Mouse (Mus musculus): Measurements from ENCODE around the gene Atg4c.

DNA sequence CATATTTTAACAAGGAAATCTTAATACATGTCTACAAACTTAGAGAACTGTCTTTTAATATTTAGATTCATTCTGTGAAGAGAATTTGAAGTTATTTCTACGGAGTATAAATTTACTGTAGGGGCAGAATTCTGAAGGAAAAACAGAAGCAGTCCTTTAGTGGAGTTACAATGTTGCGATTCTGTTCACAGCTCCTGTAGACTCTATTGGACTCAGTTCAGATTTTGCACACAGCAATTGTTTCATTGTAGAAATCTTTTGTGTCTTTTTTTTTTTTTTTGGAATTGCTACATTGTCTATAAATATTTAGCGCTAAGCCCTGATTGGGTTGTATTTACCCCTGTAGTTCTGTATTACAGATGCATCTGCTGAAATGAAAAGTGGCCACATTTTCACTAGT, 79.7 kb downstream of the Atg4c start:
- TF ChIP-seq CTCF (IDR thresholded peaks at IDR 0.05): no peak
- no peak for TF ChIP-seq EP300 (IDR thresholded peaks at IDR 0.05)
